In genomic region chr2:145333466-145333865, GRCm38 (mm10) we compare ENCODE assay signal across 24 mouse cellular contexts.
"Had no signal": no experiment of that assay in that cellular context is flagged by ENCODE, and none has a peak within 500 bp of the region (broad histone marks: within the 10 kb centered on the region; RNA-seq: fewer than 3 reads in every experiment).

No protein-coding gene starts in this region.

- H3K36me3 ChIP-seq: embryonic facial prominence, embryonic 10.5 days; embryonic facial prominence, embryonic 12.5 days; embryonic facial prominence, embryonic 13.5 days; embryonic facial prominence, embryonic 15.5 days; forebrain, embryonic 10.5 days; forebrain, embryonic 12.5 days; forebrain, embryonic 15.5 days; heart, embryonic 10.5 days had no signal

- H3K9ac ChIP-seq: embryonic facial prominence, embryonic 12.5 days; embryonic facial prominence, embryonic 13.5 days; embryonic facial prominence, embryonic 15.5 days; forebrain, embryonic 12.5 days; forebrain, embryonic 13.5 days; forebrain, embryonic 15.5 days; forebrain, postnatal 0 days had no signal

- H3K4me1 ChIP-seq: embryonic facial prominence, embryonic 10.5 days; embryonic facial prominence, embryonic 12.5 days; embryonic facial prominence, embryonic 13.5 days; embryonic facial prominence, embryonic 15.5 days; forebrain, embryonic 10.5 days; forebrain, embryonic 12.5 days; forebrain, embryonic 13.5 days; forebrain, embryonic 15.5 days; heart, embryonic 10.5 days had no signal

- H3K4me2 ChIP-seq: embryonic facial prominence, embryonic 12.5 days; embryonic facial prominence, embryonic 13.5 days; embryonic facial prominence, embryonic 15.5 days; forebrain, embryonic 12.5 days; forebrain, embryonic 13.5 days; forebrain, embryonic 15.5 days had no signal

- H3K27ac ChIP-seq: embryonic facial prominence, embryonic 10.5 days; embryonic facial prominence, embryonic 12.5 days; embryonic facial prominence, embryonic 13.5 days; embryonic facial prominence, embryonic 15.5 days; forebrain, embryonic 10.5 days; forebrain, embryonic 12.5 days; forebrain, embryonic 13.5 days; forebrain, embryonic 15.5 days; gastrocnemius, adult 2 months; heart, adult 2 months; heart, embryonic 10.5 days had no signal

- DNase-seq: cerebellum, adult 9-10 months; cerebellum, postnatal 10 days; cerebellum, postnatal 14 days; cerebellum, postnatal 25 days; cerebellum, postnatal 36 days; embryo, embryonic 11 days; forebrain, postnatal 0 days; gastrocnemius, adult 2 months; gastrocnemius, postnatal 10 days; gastrocnemius, postnatal 14 days; gastrocnemius, postnatal 25 days; gastrocnemius, postnatal 36 days; heart, adult 18-20 months; heart, adult 2 months had no signal

- H3K27me3 ChIP-seq: embryonic facial prominence, embryonic 12.5 days; embryonic facial prominence, embryonic 13.5 days; embryonic facial prominence, embryonic 15.5 days; forebrain, embryonic 12.5 days; forebrain, embryonic 13.5 days; forebrain, embryonic 15.5 days had no signal

- H3K9me3 ChIP-seq: embryonic facial prominence, embryonic 10.5 days; embryonic facial prominence, embryonic 12.5 days; embryonic facial prominence, embryonic 13.5 days; embryonic facial prominence, embryonic 15.5 days; forebrain, embryonic 10.5 days; forebrain, embryonic 12.5 days; forebrain, embryonic 13.5 days; forebrain, embryonic 15.5 days; heart, embryonic 10.5 days had no signal

- H3K4me3 ChIP-seq: embryonic facial prominence, embryonic 10.5 days; embryonic facial prominence, embryonic 12.5 days; embryonic facial prominence, embryonic 13.5 days; embryonic facial prominence, embryonic 15.5 days; erythroblast, embryonic 14.5 days; forebrain, embryonic 10.5 days; forebrain, embryonic 12.5 days; forebrain, embryonic 13.5 days; forebrain, embryonic 15.5 days; gastrocnemius, adult 2 months; heart, adult 2 months; heart, embryonic 10.5 days had no signal
